Mouse (Mus musculus): ENCODE measurements around the gene 4930578C19Rik. TPM values are rescaled to one million over a fixed set of nuclear protein-coding genes. Genes with fewer than 3 reads are reported as not detected.
"Not testable (repeated sequence)": the region's sequence is repeated elsewhere in the genome, so short reads cannot be mapped to it uniquely, and the experiment has no call there.

The 4930578C19Rik gene
- polyA plus RNA-seq, 1 experiment from 2014 or later, result 0.55 TPM

DNA sequence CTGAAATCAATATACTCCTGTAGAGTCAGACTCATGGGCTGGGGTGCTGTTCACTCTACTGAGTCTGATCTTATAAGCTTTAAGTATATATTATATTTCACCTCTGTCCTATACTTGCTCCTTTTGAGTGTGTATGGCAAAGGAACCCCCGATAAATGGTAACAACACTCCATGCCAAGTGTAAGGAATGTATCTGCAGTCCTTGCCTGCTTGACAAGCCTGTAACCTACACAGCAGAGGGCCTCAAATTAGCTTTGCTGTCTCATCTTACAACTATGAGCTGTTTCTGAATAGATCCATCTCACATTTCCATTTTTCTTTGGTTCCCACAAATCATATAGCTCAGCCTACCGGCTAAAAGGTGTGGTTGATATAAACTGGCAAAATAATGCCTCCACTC lies 46.6 kb downstream of the 4930578C19Rik start:
- H3K27ac ChIP-seq (ENCODE audit: low read depth, low read length), result no peak overlapping the region
- H3K9me3 ChIP-seq (replicated peaks; ENCODE audit: control insufficient read depth, low read length), result no peaks in the 10 kb centered on the region
- H3K9ac ChIP-seq (ENCODE audit: low read length), result no peak overlapping the region
- no peak overlapping the region for H3K4me2 ChIP-seq (ENCODE audit: low read length)
- DNase-seq (ENCODE audit: low spot score) (no peak), ATAC-seq (no peak)
- no peaks in the 10 kb centered on the region for H3K36me3 ChIP-seq (ENCODE audit: control insufficient read depth, insufficient read depth, low read length)
- H3K4me1 ChIP-seq (ENCODE audit: control insufficient read depth, insufficient read depth, low read length), result no peaks in the 10 kb centered on the region
- no peak overlapping the region for H3K4me3 ChIP-seq (ENCODE audit: low read depth, low read length)
- WGBS, result 93% methylated on average over 2 of the region's 2 CpGs
- no peaks in the 10 kb centered on the region for H3K27me3 ChIP-seq (replicated peaks; ENCODE audit: control insufficient read depth, insufficient read depth, low read length)

DNA sequence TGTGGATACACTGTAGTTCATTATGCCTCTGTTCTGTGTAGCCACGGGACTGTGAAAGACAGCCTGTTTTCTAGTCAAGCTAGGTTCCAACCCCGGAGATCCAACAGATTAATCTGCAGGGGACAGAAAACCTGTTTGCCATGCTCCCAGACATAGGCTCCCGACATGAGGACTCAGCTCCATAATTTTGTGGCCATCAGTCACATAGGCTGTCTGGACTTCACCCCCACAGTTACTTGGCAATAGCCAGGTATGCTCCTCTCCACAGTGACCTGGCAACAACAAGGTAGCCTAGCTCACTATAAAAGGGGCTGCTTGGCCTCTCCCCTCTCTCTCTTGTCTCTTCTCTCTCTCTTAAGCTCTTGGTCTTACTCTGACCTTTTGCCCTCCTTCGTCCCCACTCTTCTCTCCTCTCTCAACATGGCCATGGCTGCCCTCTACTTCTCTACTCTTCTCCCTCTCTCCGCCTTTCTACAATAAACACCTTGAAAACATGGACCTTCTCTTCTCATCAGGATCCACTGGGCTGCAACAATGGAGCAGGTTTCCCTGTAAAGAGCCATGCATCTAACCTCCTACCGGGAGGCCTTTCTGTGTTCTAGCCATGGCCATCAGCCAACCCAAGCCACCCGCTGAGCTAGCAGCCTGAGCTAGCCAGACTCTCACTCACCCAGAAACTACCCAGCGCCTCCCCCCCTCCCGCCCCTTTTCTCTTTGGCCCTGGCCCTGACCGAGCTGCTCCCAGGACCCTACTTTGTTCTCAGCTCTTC lies 49.9 kb downstream of the 4930578C19Rik start:
- no peak for ATAC-seq
- Histone ChIP-seq H3K9me3 (replicated peaks; ENCODE audit: control insufficient read depth, low read length) (no peaks in the 10 kb centered on the region), H3K4me1 (ENCODE audit: control insufficient read depth, insufficient read depth, low read length) (no peaks in the 10 kb centered on the region), H3K4me3 (ENCODE audit: low read depth, low read length) (no peak overlapping the region), H3K9ac (ENCODE audit: low read length) (no peak overlapping the region), H3K27me3 (replicated peaks; ENCODE audit: control insufficient read depth, insufficient read depth, low read length) (no peaks in the 10 kb centered on the region), H3K4me2 (ENCODE audit: low read length) (no peak overlapping the region), H3K36me3 (ENCODE audit: control insufficient read depth, insufficient read depth, low read length) (no peaks in the 10 kb centered on the region), H3K27ac (ENCODE audit: low read depth, low read length) (no peak overlapping the region)
- 83% methylated on average over 10 of the region's 10 CpGs for WGBS
- DNase-seq (ENCODE audit: low spot score), result no peak

DNA sequence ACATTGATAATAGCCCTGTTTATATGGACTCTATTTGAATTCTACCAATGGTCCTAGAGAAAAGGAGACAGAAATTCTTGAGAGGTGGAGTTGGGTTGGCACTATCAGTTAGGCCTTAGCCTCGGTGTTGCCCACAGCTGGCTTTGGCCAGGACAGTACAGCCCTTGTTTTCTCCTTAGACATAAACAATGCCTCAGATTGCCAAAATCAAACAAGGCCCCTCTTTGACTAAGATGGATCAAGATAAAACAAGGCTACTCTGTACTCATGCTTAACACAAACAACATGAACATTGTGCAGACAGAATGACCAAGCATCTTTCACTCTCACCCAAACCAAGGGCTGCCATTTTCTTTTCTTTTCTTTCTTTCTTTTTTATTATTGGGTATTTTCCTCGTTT lies 51.6 kb downstream of the 4930578C19Rik start:
- WGBS, result 69% methylated on average over 2 of the region's 2 CpGs
- ATAC-seq, result no peak
- H3K9ac ChIP-seq (ENCODE audit: low read length), result no peak overlapping the region
- no peaks in the 10 kb centered on the region for H3K4me1 ChIP-seq (ENCODE audit: control insufficient read depth, insufficient read depth, low read length)
- H3K9me3 ChIP-seq (replicated peaks; ENCODE audit: control insufficient read depth, low read length), result no peaks in the 10 kb centered on the region
- DNase-seq (ENCODE audit: low spot score), result no peak
- H3K27me3 ChIP-seq (replicated peaks; ENCODE audit: control insufficient read depth, insufficient read depth, low read length), result no peaks in the 10 kb centered on the region
- no peak overlapping the region for H3K4me3 ChIP-seq (ENCODE audit: low read depth, low read length)
- H3K4me2 ChIP-seq (ENCODE audit: low read length), result no peak overlapping the region
- H3K36me3 ChIP-seq (ENCODE audit: control insufficient read depth, insufficient read depth, low read length), result no peaks in the 10 kb centered on the region
- H3K27ac ChIP-seq (ENCODE audit: low read depth, low read length), result no peak overlapping the region

- ATAC-seq, result no peak
Observed at GRCm38 (mm10) chrX:18402296-18402695, 58.9 kb downstream of the 4930578C19Rik start.

GRCm38 (mm10) chrX:18396700-18397099 lies 64.5 kb downstream of the 4930578C19Rik start:
- H3K9ac ChIP-seq (ENCODE audit: low read length), result no peak overlapping the region
- no peaks in the 10 kb centered on the region for H3K9me3 ChIP-seq (replicated peaks; ENCODE audit: control insufficient read depth, low read length)
- no peaks in the 10 kb centered on the region for H3K4me1 ChIP-seq (ENCODE audit: control insufficient read depth, insufficient read depth, low read length)
- H3K27me3 ChIP-seq (replicated peaks; ENCODE audit: control insufficient read depth, insufficient read depth, low read length), result no peaks in the 10 kb centered on the region
- no peak overlapping the region for H3K27ac ChIP-seq (ENCODE audit: low read depth, low read length)
- H3K4me3 ChIP-seq (ENCODE audit: low read depth, low read length), result no peak overlapping the region
- 80% methylated on average over 2 of the region's 2 CpGs for WGBS
- no peak overlapping the region for H3K4me2 ChIP-seq (ENCODE audit: low read length)
- no peaks in the 10 kb centered on the region for H3K36me3 ChIP-seq (ENCODE audit: control insufficient read depth, insufficient read depth, low read length)
- DNase-seq (ENCODE audit: low spot score) (no peak), ATAC-seq (no peak)

More at GRCm38 (mm10) chrX:18402296-18402695, 58.9 kb downstream of the 4930578C19Rik start:
- no peaks in the 10 kb centered on the region for H3K4me1 ChIP-seq (ENCODE audit: control insufficient read depth, insufficient read depth, low read length)
- no peak overlapping the region for H3K4me2 ChIP-seq (ENCODE audit: low read length)
- no peak overlapping the region for H3K4me3 ChIP-seq (ENCODE audit: low read depth, low read length)
- no peak for DNase-seq (ENCODE audit: low spot score)
- 59% methylated on average over 10 of the region's 10 CpGs for WGBS
- no peak overlapping the region for H3K27ac ChIP-seq (ENCODE audit: low read depth, low read length)
- H3K27me3 ChIP-seq (replicated peaks; ENCODE audit: control insufficient read depth, insufficient read depth, low read length), result no peaks in the 10 kb centered on the region
- no peaks in the 10 kb centered on the region for H3K36me3 ChIP-seq (ENCODE audit: control insufficient read depth, insufficient read depth, low read length)
- H3K9ac ChIP-seq (ENCODE audit: low read length), result no peak overlapping the region
- no peaks in the 10 kb centered on the region for H3K9me3 ChIP-seq (replicated peaks; ENCODE audit: control insufficient read depth, low read length)

DNA sequence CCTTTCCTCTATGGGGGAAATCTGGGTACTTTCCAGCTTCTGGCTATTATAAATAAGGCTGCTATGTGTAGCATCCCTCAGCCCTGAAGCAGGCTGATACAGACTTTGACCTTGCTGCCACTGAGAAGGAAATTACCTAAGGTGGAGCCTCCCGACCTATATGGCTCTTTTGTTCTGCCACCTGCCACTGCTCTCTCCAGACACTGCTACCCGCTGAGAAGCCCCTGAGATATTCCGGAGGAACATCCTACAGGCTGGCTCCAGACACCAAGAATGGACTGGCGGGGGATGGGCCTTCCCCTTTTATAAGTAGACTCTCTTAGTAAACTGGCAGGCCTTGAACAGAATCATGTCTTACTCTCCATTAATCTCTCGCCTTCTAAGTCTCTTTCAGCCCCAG lies 77.0 kb downstream of the 4930578C19Rik start:
- not testable (repeated sequence) for H3K4me3 ChIP-seq (ENCODE audit: low read depth, low read length); H3K4me1 ChIP-seq (ENCODE audit: control insufficient read depth, insufficient read depth, low read length); H3K27me3 ChIP-seq (replicated peaks; ENCODE audit: control insufficient read depth, insufficient read depth, low read length); H3K9me3 ChIP-seq (replicated peaks; ENCODE audit: control insufficient read depth, low read length); H3K36me3 ChIP-seq (ENCODE audit: control insufficient read depth, insufficient read depth, low read length); DNase-seq (ENCODE audit: low spot score); H3K4me2 ChIP-seq (ENCODE audit: low read length); H3K9ac ChIP-seq (ENCODE audit: low read length); H3K27ac ChIP-seq (ENCODE audit: low read depth, low read length); ATAC-seq
- WGBS, result 78% methylated on average over 5 of the region's 5 CpGs

Measured in forebrain, embryonic 14.5 days (tissue).